Mouse (Mus musculus) layer of hippocampus, adult 8-10 months (tissue): Measurements from ENCODE around the gene Dock8. TPM values are rescaled to one million over a fixed set of nuclear protein-coding genes. Genes with fewer than 3 reads are reported as not detected.

ENCODE experiments used
- DNase-seq, 2 experiments: peaks; one replicate each; pipeline ENCODE4 v3.0.0; 2022; ENCODE audit warnings: low spot score in 2 of 2
- total RNA-seq, 4 experiments: library from RNA; stranded (reverse); gene quantifications; 2 replicates each; pipeline ENCODE4 v1.2.4; 2022

The Dock8 gene
- total RNA-seq, 4 experiments from 2014 or later = 3.7 to 12.1 (median 7.7) TPM

DNA sequence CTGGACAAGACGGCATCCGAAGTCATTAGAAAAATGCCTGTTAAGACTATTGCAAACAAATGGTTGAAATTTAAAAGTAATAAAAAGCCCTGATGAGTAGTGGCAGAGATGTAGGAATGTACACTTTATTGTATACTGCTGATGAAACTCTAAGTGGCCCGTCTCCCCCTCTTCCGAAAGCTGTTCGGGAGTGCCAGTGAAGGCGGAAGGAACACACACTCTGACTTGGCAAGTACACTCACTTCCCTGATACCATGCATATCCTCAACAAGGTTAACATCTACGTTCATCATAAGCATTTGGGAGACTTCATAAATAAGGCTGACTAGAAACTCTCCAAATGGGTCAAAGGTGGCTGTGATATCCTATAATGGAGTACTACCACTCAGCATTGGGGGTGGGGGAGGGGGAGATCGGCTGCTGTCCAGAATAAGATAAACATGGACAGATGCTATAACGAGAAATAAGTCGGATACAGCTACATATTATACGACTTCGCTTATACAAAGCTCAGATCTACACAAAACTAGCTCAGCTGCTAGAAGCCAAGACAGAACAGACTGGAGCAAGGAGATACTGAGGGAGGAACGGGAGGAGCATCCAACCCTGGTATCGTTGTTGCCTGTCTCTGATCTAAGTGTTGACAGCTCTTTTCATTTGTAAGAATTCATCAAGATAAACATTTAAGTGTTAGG lies 248.7 kb downstream of the Dock8 start:
- DNase-seq = no peak

DNA sequence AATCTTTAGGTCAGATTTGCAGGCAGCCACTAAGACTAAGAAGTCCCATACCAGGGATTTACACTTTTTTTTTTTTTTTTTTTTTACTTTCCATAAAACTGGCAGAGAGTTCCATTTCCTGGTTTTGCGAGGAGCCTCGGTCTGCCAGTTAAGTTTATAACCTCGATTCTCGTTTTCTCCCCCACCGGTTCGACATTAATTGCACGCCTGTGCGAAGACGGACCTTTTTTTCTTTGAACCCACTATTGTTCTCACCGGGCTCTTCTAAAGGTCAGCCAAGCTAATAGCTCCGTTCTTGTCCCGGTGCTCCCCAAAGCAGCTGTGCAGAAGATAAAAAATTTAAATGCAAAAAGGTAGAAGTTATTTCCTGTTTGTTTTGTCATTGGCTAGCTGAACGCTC lies 249.9 kb downstream of the Dock8 start:
- DNase-seq = no peak

DNA sequence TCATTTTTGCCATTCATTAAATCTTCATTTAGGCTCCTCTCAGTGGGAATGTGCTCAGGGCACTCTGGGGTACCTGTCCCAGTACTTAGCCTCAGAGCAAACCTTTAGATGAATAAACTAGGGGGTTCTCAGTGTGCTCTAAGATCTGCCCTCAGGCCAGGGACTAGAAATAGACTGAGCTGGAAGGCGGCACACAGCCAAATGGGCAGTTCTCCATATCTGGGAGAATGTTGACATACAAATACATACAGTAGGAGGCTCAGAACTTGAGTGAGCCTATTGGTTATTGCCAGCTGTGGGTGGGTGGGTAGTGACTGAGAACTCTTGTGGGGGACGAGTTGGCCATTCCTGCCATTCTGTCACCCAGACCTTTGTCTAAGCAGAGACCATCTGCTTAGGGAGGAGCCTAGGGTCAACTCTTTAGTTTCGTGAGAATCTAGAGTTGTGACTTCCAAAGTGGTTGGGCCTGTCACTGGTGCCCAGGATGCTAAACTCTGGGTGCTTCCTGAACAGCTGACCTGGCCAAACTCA lies 252.3 kb downstream of the Dock8 start:
- no peak for DNase-seq

Other genes with a start within 250 kb of the Dock8 start
- 1 to 10 TPM; 4.2 to 6.2 (median 5.7) TPM for gene Pgm5, start 137.7 kb upstream of the Dock8 start, total RNA-seq
- gene Gm10053, start 123.8 kb upstream of the Dock8 start, total RNA-seq = 100 to 1,000 TPM; 158 to 199 (median 174) TPM
- not detected for gene Foxd4, start 98.3 kb upstream of the Dock8 start, total RNA-seq
- gene Cbwd1, start 37.9 kb upstream of the Dock8 start, total RNA-seq = 10 to 100 TPM; 13.4 to 18.0 (median 15.0) TPM
- 10 to 100 TPM; 16.3 to 18.5 (median 17.4) TPM for gene Kank1, start 237.4 kb downstream of the Dock8 start, total RNA-seq